Mouse (Mus musculus) midbrain, embryonic 15.5 days (tissue): Measurements from ENCODE around the gene Ctrc. TPM values are rescaled to one million over a fixed set of nuclear protein-coding genes. Genes with fewer than 3 reads are reported as not detected.

ENCODE experiments used
- ATAC-seq: fragments of 200-750 bp; cut with Nextera tagmentation; replicated peaks from 2 replicates; pipeline ENCODE4 v1.8.0; 2017; ENCODE audit warnings: moderate TSS enrichment
- H3K27ac ChIP-seq: fragments of 300-500 bp; sonication (generic); 2 replicates; pipeline ENCODE4 v1.5.1; 2015; ENCODE audit warnings: mild to moderate bottlenecking, inconsistent platforms
- H3K27me3 ChIP-seq: fragments of 300-500 bp; sonication (generic); replicated peaks from 2 replicates; pipeline ENCODE4 v1.6.1; 2015; ENCODE audit warnings: inconsistent platforms
- H3K36me3 ChIP-seq: fragments of 300-500 bp; sonication (generic); replicated peaks from 2 replicates; pipeline ENCODE4 v1.6.1; 2015; ENCODE audit warnings: inconsistent platforms
- H3K4me1 ChIP-seq: fragments of 300-500 bp; sonication (generic); 2 replicates; pipeline ENCODE4 v1.6.1; 2015; ENCODE audit warnings: inconsistent platforms
- H3K4me2 ChIP-seq: fragments of 300-500 bp; sonication (generic); 2 replicates; pipeline ENCODE4 v1.6.1; 2015; ENCODE audit warnings: inconsistent platforms, mild to moderate bottlenecking, moderate library complexity
- H3K4me3 ChIP-seq: fragments of 300-500 bp; sonication (generic); 2 replicates; pipeline ENCODE4 v1.5.1; 2015; ENCODE audit warnings: mild to moderate bottlenecking, inconsistent platforms
- H3K9ac ChIP-seq: fragments of 300-500 bp; sonication (generic); 2 replicates; pipeline ENCODE4 v1.6.1; 2015; ENCODE audit warnings: mild to moderate bottlenecking, inconsistent platforms
- H3K9me3 ChIP-seq: fragments of 300-500 bp; sonication (generic); 2 replicates; pipeline ENCODE4 v1.6.1; 2016; ENCODE audit warnings: inconsistent platforms
- WGBS: fragments of 180-500 bp; shearing (Covaris S2); methylation state at CpG from one replicate; pipeline ENCODE4 v1.1.7; 2015; ENCODE audit warnings: mixed read lengths; 5-methylcytosine and 5-hydroxymethylcytosine counted together
- polyA plus RNA-seq: library from polyadenylated mRNA; unstranded; fragments of >200 nt; fragmentation: Nextera tagmentation; extraction: Ambion mirVana; gene quantifications from 2 replicates; pipeline ENCODE4 v1.2.1, GENCODE M21; 2015

The Ctrc gene
- polyA plus RNA-seq, 1 experiment from 2014 or later = not detected

DNA sequence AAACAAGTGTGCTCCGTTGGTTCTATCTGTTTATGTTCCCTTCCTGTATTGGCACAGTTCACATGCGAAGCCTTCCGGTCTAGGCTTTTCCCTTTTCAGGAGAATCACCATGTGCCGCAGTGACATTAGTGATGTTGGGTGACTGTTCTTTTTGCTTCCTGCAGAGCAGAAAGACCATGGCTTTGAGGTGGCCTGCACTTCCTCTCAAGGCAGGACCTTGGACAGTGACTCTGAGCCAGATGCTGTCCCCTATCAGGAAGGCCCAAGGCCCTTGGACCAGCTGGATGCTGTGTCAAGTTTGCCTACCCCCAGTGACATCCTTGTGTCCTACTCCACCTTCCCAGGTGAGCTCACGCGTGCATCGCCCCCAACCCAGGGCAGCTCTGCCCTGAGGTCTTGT is 34.8 kb downstream of the Ctrc start:
- Histone ChIP-seq H3K27me3 (no peaks in the 10 kb centered on the region), H3K9ac (no peak overlapping the region), H3K9me3 (no peaks in the 10 kb centered on the region), H3K4me3 (no peak overlapping the region), H3K4me2 (no peak overlapping the region), H3K27ac (no peak overlapping the region), H3K4me1 (no peaks in the 10 kb centered on the region), H3K36me3 (peaks cover 38% of the 10 kb centered on the region)
- 96% methylated on average over 7 of the region's 7 CpGs for WGBS
- no peak for ATAC-seq

DNA sequence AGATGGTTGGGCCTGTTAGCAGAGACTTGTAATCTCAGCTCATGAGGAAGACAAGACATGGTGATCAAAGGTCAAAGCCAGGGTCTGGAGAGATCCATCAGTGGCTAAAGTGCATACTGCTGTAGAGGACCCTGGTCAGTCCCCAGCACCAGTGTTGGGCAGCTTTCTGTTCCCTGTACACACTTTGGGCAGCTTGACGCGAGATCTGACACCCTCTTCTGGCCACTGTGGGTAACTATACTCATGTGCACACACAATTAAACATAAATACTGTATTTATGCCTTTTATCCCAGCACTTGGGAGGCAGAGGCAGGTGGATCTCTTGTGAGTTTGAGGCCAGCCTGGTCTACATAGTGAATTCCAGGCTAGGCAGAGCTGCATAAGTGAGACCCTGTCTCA is 35.2 kb downstream of the Ctrc start:
- Histone ChIP-seq H3K4me2 (no peak overlapping the region), H3K9me3 (no peaks in the 10 kb centered on the region), H3K27ac (no peak overlapping the region), H3K27me3 (no peaks in the 10 kb centered on the region), H3K4me1 (no peaks in the 10 kb centered on the region), H3K36me3 (peaks cover 41% of the 10 kb centered on the region), H3K4me3 (no peak overlapping the region), H3K9ac (no peak overlapping the region)
- ATAC-seq = no peak
- 95% methylated on average over 2 of the region's 2 CpGs for WGBS

DNA sequence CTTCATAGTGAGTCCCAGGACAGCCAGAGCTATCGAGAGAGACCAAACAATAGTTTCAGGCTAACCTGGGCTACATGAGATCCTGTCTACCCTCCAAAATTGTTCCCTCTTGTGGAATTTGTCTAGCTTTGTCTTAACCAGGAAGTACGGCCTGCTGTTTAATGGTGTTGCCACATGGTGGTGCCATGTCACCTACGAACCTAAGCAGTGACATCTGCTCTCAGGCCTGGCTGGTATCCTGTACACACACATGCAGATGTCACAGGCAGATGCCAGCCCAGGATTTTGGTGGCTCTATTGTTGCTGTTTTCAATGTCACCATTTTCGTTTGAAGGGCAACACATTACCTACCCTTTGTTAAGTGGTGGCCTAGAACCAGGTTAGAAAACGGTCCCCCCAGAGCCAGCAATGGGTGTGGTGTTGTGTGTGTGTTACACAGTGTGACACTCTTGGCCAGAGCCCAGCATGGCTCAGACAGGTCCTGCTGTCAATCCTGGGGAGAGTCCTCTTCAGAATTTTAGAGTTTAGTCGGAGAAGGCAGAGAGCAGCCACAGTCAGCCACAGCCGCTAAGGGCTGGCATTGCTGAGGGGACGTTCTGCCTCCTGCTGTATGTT is 36.2 kb downstream of the Ctrc start:
- Histone ChIP-seq H3K27ac (0 out of 2 replicates have a peak overlapping the region, but pooled peaks have one; percentile 8), H3K4me3 (no peak overlapping the region), H3K4me1 (no peaks in the 10 kb centered on the region), H3K27me3 (no peaks in the 10 kb centered on the region), H3K36me3 (peaks cover 51% of the 10 kb centered on the region), H3K9me3 (no peaks in the 10 kb centered on the region), H3K9ac (no peak overlapping the region), H3K4me2 (no peak overlapping the region)
- ATAC-seq = peak; percentile 63; the same call in 1 of the 2 replicates
- 72% methylated on average over 8 of the region's 8 CpGs for WGBS

DNA sequence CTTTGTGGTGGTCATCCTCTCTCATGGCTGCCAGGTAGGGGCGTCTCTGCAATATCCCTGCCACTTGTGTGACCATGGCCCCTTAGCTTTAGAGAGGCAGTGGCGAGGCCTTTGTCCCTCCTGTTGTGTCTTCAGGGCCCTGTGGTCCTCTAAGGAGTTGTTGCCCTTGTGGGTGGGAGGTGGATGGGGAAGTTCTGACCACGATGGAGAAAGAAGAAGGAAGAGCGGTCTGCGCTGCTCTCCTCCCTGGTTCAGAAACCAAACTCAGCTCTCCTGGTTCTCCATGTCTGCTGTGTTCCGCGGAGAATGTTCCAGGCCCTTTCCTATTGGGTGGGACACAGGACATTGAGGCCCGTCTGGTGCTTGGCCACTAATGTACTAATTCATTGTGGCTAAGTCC is 40.3 kb downstream of the Ctrc start:
- Histone ChIP-seq H3K4me1 (no peaks in the 10 kb centered on the region), H3K9ac (no peak overlapping the region), H3K4me2 (no peak overlapping the region), H3K36me3 (peaks cover 40% of the 10 kb centered on the region; the same call in 1 of the 2 replicates), H3K9me3 (no peaks in the 10 kb centered on the region), H3K27me3 (no peaks in the 10 kb centered on the region), H3K4me3 (no peak overlapping the region), H3K27ac (no peak overlapping the region)
- ATAC-seq = no peak
- 96% methylated on average over 8 of the region's 8 CpGs for WGBS

DNA sequence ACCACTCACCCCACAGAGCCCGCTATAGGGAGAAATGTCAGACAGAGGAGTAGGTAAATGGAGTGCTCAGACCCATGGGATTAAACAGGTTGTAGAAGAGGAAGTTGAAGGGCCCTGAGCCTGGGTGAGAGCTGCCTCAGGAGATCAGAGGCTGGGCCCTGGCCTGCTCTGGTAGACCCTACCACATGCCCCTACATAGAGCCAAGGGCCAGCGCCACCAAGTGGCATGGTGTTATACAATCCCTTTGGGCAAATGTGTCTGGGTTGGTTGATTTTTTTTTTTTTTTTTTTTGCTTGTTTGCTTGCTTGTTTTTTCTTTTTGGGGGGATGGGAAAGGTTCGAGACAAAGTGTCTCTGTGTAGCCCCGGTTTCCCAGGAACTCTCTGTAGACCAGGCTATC is 42.1 kb downstream of the Ctrc start:
- H3K9me3 ChIP-seq = no peaks in the 10 kb centered on the region
- ATAC-seq = no peak
- peaks cover 39% of the 10 kb centered on the region; the same call in 1 of the 2 replicates for H3K36me3 ChIP-seq
- no peak overlapping the region for H3K4me3 ChIP-seq
- no peak overlapping the region for H3K4me2 ChIP-seq
- 89% methylated on average over 4 of the region's 4 CpGs for WGBS
- H3K4me1 ChIP-seq = no peaks in the 10 kb centered on the region
- H3K27ac ChIP-seq = no peak overlapping the region
- H3K9ac ChIP-seq = no peak overlapping the region
- no peaks in the 10 kb centered on the region for H3K27me3 ChIP-seq

DNA sequence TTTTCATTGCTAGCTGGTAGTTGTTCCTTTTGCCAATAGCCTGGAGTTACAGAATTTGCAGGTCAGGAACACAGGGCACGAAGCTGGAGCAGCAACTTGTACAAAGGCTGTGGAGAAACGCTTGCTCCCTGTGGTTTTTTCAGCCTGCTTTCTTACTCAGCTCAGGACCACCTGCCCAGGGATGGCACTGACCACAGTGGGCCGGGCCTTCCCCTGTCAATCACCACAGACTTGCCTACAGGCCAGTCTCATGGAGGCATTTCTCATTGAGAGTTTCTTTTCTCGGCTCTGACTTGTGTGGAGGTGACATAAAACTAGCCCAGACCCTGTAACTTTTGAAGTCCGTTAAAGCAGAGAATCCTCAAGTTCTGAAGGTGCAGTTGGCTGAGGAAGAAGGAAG is 48.6 kb downstream of the Ctrc start:
- Histone ChIP-seq H3K36me3 (no peaks in the 10 kb centered on the region), H3K9ac (no peak overlapping the region), H3K27ac (no peak overlapping the region), H3K4me3 (no peak overlapping the region), H3K27me3 (no peaks in the 10 kb centered on the region), H3K4me1 (peaks cover 24% of the 10 kb centered on the region), H3K4me2 (no peak overlapping the region), H3K9me3 (no peaks in the 10 kb centered on the region)
- ATAC-seq = no peak
- 90% methylated on average over 5 of the region's 5 CpGs for WGBS

DNA sequence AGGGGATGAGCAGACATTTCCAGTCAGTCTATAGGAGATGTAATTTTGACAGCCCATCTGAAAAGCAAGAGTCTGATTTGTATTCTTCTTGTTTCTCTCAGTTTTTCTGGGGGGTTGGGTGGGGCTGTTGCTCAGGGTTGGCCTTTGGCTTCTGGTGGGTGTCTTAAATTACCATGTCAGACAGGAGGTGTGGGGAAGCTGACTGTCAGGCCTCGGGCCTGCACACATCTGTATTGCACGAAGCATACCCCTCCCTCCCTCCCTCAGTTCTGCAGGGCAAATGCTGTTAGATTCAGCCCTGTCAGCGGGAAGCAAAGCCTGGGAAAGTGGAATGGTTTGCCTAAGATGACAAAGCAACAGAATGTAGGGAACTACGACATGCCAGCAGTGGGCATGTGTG is 49.2 kb downstream of the Ctrc start:
- H3K4me2 ChIP-seq = no peak overlapping the region
- no peaks in the 10 kb centered on the region for H3K27me3 ChIP-seq
- H3K27ac ChIP-seq = no peak overlapping the region
- no peaks in the 10 kb centered on the region for H3K36me3 ChIP-seq
- no peak for ATAC-seq
- WGBS = 97% methylated on average over 4 of the region's 4 CpGs
- H3K9ac ChIP-seq = no peak overlapping the region
- H3K4me3 ChIP-seq = no peak overlapping the region
- no peaks in the 10 kb centered on the region for H3K9me3 ChIP-seq
- peaks cover 24% of the 10 kb centered on the region for H3K4me1 ChIP-seq

DNA sequence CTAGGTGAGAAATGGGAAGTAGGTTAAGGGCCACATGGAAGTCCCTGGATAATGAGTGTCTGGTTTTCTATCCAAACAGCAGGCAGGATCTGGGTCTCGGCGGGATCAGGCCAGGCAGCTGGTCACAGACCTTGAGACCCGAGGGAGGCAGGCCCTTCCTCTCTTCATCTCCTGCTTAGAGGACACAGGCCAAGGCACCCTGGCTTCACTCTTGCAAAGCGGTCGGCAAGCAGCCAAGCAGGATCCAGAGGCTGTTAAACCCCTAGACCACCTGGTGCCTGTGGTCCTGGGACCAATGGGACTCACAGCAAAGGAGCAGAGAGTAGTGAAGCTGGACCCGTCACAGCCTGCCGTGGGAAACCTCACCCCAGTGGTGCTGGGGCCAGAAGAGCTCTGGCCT is 49.8 kb downstream of the Ctrc start:
- Histone ChIP-seq H3K27me3 (no peaks in the 10 kb centered on the region), H3K4me1 (peaks cover 24% of the 10 kb centered on the region), H3K27ac (no peak overlapping the region), H3K9me3 (no peaks in the 10 kb centered on the region), H3K4me2 (no peak overlapping the region), H3K36me3 (no peaks in the 10 kb centered on the region), H3K9ac (no peak overlapping the region), H3K4me3 (no peak overlapping the region)
- no peak for ATAC-seq
- WGBS = 91% methylated on average over 7 of the region's 7 CpGs

DNA sequence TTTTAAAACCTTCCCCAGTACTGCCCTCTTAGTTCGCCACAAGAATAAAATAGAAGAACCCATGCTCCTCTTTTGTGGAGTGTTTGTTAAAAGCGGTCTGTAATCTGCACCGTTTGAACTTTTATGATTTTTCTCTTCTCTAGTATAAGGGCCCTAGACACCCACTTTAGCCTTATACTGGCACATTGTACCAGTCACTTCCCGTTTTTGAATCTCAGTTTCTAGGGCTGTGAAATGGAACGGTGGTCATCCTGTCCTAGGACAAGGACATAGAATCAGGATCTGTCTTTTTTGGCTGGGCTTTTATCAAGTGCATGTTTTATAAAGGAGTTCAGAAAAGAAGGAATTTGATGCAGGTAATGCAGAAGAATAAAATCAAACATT is 52.0 kb downstream of the Ctrc start:
- Histone ChIP-seq H3K9me3 (no peaks in the 10 kb centered on the region), H3K4me1 (peaks cover 34% of the 10 kb centered on the region), H3K9ac (peak overlapping the region; percentile 71), H3K4me2 (peak overlapping the region; percentile 62), H3K27me3 (no peaks in the 10 kb centered on the region), H3K27ac (peak overlapping the region; percentile 94), H3K4me3 (peak overlapping the region; percentile 80), H3K36me3 (no peaks in the 10 kb centered on the region)
- WGBS = 17% methylated on average over 5 of the region's 5 CpGs
- ATAC-seq = no peak

DNA sequence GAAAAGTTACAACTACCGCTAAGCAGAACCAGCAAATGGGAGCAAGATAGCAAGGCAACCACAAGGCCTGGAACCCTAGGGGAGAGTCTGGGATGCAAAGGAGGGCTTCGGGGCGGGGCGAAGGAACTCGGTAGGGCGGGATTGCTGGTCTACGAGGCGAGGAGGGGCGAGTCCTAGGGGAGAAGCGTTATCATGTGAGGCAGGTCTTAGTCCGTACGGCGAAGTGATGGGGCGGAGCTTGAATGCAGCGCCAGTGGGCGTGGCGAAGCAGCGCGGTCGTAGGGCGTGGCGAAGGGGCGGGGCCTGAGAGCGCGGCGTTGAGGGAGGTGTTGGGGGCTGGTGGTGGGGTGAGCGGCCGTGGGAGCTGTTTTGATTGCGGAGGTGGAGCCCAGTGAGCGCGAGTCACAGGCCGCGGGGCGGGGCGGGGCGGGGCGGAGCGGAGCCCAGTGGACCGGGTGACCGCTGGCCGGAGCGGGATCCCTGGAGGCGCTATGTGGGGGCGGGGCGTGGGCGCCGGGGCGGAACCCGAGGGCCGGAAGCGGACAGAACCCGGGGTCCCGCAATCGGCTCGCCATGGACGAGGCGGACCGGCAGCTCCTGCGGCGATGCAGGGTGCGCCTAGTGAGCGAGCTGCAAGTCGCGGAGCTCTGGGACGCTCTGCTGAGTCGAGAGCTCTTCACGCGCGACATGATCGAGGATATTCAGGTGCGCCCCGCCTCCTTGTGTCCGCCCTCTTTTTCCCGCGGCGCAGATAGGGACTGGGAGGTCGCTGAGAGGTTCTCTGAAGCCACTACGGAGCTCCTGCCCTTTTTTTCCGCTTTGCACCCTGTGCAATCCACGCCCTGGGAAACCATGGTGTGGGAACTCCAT is 52.6 kb downstream of the Ctrc start, which contains the start of gene Casp9:
Gene Casp9 (plus strand): TSS at position 331 of the 870 bp plus-strand sequence.
- Histone ChIP-seq H3K9me3 (no peaks in the 10 kb centered on the region), H3K4me2 (peak within 1 kb of the TSS; percentile 62), H3K9ac (peak within 1 kb of the TSS; percentile 71), H3K4me1 (peaks cover 34% of the 10 kb centered on the region), H3K36me3 (no peaks in the 10 kb centered on the region), H3K27me3 (no peaks in the 10 kb centered on the region), H3K27ac (peak within 1 kb of the TSS; percentile 94), H3K4me3 (peak within 1 kb of the TSS; percentile 80)
- ATAC-seq = peak; percentile 70
- under 1% methylated on average over 73 of the region's 80 CpGs for WGBS

DNA sequence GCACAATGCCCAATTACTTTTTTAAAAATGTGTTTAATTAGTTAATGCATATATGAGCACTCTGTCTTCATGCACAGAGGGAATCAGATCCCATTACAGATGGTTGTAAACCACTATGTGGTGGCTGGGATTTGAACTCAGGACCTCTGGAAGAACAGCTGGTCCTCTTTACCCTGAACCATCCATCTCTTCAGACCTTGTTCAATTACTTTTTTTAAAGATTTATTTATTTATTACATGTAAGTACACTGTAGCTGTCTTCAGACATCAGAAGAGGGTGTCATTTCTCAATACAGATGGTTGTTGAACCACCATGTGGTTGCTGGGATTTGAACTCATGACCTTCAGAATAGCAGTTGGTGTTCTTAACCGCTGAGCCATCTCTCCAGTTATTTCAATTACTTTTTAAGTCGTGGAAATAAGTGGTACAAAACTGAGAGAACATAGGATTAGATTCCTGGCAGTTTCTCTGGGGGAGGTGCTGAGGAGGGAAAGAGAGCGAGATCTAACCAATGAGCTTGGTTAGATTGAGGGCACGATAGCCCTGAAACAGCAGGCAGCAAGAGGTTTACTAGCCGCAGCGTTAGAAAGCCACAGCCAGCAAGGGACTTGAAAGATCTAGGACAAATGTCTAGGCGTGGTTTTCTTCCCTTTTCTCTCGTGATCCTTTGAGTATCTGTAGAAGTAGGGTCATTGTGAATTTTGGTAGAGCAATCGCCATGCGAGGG is 53.4 kb downstream of the Ctrc start:
- ATAC-seq = no peak
- H3K4me2 ChIP-seq = peak overlapping the region; percentile 62

DNA sequence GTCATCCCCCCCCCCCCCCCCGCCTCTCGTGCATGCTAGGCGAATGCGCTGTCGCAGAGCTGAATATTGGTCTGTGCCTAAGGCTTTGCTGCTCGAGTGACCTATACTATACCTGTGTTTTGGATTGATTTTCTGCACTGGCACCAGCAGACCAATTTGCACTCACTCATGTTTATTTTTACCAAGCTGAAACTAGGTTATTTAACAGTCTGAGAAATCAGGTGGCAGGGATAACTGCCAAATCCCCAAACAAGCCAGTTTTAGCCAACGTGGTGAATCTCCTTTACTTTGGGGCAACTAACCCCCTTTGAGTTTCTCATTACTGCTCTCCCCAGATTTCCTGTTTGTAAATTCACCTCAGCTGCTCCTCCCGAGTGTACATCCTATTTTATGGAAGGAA is 54.2 kb downstream of the Ctrc start:
- Histone ChIP-seq H3K9ac (no peak overlapping the region), H3K27ac (no peak overlapping the region), H3K27me3 (no peaks in the 10 kb centered on the region), H3K4me3 (no peak overlapping the region), H3K4me1 (peaks cover 34% of the 10 kb centered on the region), H3K4me2 (no peak overlapping the region), H3K9me3 (no peaks in the 10 kb centered on the region), H3K36me3 (0 out of 2 replicates have a peak, but pooled peaks cover 5% of the 10 kb centered on the region)
- ATAC-seq = no peak
- 86% methylated on average over 8 of the region's 8 CpGs for WGBS

More for the DNA sequence above, 53.4 kb downstream of the Ctrc start:
- Histone ChIP-seq H3K27me3 (no peaks in the 10 kb centered on the region), H3K9me3 (no peaks in the 10 kb centered on the region), H3K4me1 (peaks cover 34% of the 10 kb centered on the region), H3K36me3 (0 out of 2 replicates have a peak, but pooled peaks cover 2% of the 10 kb centered on the region), H3K27ac (peak overlapping the region; percentile 94), H3K9ac (0 out of 2 replicates have a peak overlapping the region, but pooled peaks have one; percentile 71), H3K4me3 (peak overlapping the region; percentile 80)
- 10% methylated on average over 10 of the region's 10 CpGs for WGBS
